Mouse (Mus musculus) stomach, embryonic 16.5 days (tissue): ENCODE data around the gene Zfp57. TPM values are rescaled to one million over a fixed set of nuclear protein-coding genes. Genes with fewer than 3 reads are reported as not detected.
"Not testable (repeated sequence)": the region's sequence is repeated elsewhere in the genome, so short reads cannot be mapped to it uniquely, and the experiment has no call there.

Experiments used
- ATAC-seq: fragments of 200-750 bp; cut with Nextera tagmentation; 2 replicates; pipeline ENCODE4 v1.8.0; 2017; ENCODE audit warnings: moderate number of reproducible peaks, moderate TSS enrichment; ENCODE audit not compliant: insufficient read depth, low FRiP score
- H3K27ac ChIP-seq: fragments of 300-500 bp; sonication (generic); 2 replicates; pipeline ENCODE4 v1.5.1; 2014; ENCODE audit warnings: low read length
- H3K27me3 ChIP-seq: fragments of 300-500 bp; sonication (generic); 2 replicates; pipeline ENCODE4 v1.6.1; 2014; ENCODE audit warnings: low read length, control low read depth, mixed read lengths; ENCODE audit not compliant: control insufficient read depth, insufficient read depth
- H3K36me3 ChIP-seq: fragments of 300-500 bp; sonication (generic); 2 replicates; pipeline ENCODE4 v1.6.1; 2014; ENCODE audit warnings: low read length; ENCODE audit not compliant: control insufficient read depth, insufficient read depth
- H3K4me1 ChIP-seq: fragments of 300-500 bp; sonication (generic); 2 replicates; pipeline ENCODE4 v1.6.1; 2014; ENCODE audit warnings: low read length, control low read depth, mixed read lengths; ENCODE audit not compliant: control insufficient read depth, insufficient read depth
- H3K4me2 ChIP-seq: fragments of 300-500 bp; sonication (generic); 2 replicates; pipeline ENCODE4 v1.6.1; 2014; ENCODE audit warnings: low read depth, low read length, mixed read lengths
- H3K4me3 ChIP-seq: fragments of 300-500 bp; sonication (generic); replicated peaks from 2 replicates; pipeline ENCODE4 v1.5.1; 2014; ENCODE audit warnings: mild to moderate bottlenecking, low read length
- H3K9ac ChIP-seq: fragments of 300-500 bp; sonication (generic); 2 replicates; pipeline ENCODE4 v1.6.1; 2014; ENCODE audit warnings: low read length
- H3K9me3 ChIP-seq: fragments of 300-500 bp; sonication (generic); replicated peaks from 2 replicates; pipeline ENCODE4 v1.6.1; 2016; ENCODE audit warnings: low read length, control low read depth; ENCODE audit not compliant: control insufficient read depth
- WGBS: fragments of 180-500 bp; shearing (Covaris S2); extraction: QIAGEN DNeasy Blood & Tissue Kit; methylation state at CpG from one replicate; pipeline ENCODE4 v1.1.7; 2014; 5-methylcytosine and 5-hydroxymethylcytosine counted together
- polyA plus RNA-seq: library from polyadenylated mRNA; unstranded; fragments of >200 nt; fragmentation: Nextera tagmentation; extraction: Ambion mirVana; gene quantifications from 2 replicates; pipeline ENCODE4 v1.2.1, GENCODE M21; 2015

The Zfp57 gene
- polyA plus RNA-seq, 1 experiment from 2014 or later: 50.3 TPM

DNA sequence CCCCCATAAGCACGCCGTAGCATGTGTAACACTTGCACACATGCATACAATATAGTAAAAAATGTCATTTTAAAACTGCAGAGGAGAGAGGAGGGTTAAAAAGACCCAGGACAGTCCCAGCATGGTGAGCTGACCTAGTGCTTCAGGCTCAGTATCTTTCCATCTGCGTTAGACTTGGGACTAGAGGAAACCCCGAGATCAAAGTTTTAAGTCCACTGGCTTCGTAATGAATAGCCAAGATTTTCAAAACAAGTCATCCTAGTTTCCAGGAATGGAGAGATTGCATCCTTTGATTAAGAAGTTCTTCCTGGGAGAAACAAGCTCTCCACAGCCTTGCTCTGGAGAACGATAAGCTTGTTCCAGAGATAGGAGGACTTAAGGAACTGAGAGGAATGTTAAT lies 7.2 kb downstream of the Zfp57 start:
- no peak for ATAC-seq
- no peaks in the 10 kb centered on the region for H3K27me3 ChIP-seq
- no peak overlapping the region for H3K9ac ChIP-seq
- no peaks in the 10 kb centered on the region for H3K9me3 ChIP-seq
- H3K36me3 ChIP-seq: 0 out of 2 replicates have a peak, but pooled peaks cover 4% of the 10 kb centered on the region
- no peak overlapping the region for H3K4me2 ChIP-seq
- WGBS: 86% methylated on average over 6 of the region's 6 CpGs
- H3K4me3 ChIP-seq: no peak overlapping the region
- H3K4me1 ChIP-seq: no peaks in the 10 kb centered on the region
- H3K27ac ChIP-seq: no peak overlapping the region

DNA sequence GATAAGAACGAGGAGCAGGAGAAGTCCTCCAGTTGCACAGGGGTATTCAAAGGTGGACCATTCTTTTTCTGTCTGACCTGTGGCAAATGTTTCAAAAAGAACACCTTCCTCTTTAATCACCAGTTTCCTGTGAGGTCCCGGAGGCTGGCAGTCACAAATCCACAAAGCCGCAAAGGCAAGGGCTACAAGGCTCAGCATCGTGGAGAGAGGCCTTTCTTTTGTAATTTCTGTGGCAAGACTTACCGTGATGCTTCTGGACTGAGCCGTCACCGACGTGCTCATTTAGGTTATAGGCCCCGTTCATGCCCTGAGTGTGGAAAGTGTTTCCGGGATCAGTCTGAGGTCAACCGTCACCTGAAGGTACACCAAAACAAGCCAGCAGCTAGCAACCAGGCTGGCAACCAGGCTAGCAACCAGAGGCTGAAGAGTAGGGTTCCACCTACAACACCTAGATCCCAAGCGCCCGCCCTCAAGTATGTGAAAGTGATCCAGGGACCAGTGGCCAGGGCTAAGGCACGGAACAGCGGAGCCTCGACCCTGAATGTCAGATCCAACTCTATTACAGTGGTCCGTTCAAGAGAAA lies 8.6 kb downstream of the Zfp57 start:
- H3K36me3 ChIP-seq: 0 out of 2 replicates have a peak, but pooled peaks cover 4% of the 10 kb centered on the region
- H3K9me3 ChIP-seq: no peaks in the 10 kb centered on the region
- H3K4me2 ChIP-seq: no peak overlapping the region
- no peak overlapping the region for H3K4me3 ChIP-seq
- ATAC-seq: no peak
- H3K9ac ChIP-seq: no peak overlapping the region
- no peak overlapping the region for H3K27ac ChIP-seq
- 87% methylated on average over 17 of the region's 17 CpGs for WGBS
- no peaks in the 10 kb centered on the region for H3K27me3 ChIP-seq
- no peaks in the 10 kb centered on the region for H3K4me1 ChIP-seq

DNA sequence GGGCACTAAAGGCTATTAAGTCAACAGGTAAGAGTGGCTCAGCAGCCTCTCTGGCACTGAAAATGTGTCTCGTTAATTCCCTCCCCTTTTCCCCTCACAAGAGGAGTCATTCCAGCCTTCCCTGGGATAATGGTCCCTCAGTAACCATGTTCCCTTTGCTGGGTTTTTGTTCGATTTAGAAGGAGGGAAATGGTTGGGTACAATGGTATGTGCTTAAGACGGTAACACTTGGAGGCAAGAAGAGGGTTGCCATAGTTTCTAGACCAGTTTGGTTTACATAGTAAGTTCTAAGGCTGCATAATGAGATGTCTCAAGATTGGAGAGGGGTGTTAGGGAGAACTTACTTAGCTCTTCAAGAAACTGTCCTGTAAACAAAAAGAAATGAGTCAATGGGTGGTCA lies 10.8 kb downstream of the Zfp57 start:
- H3K9me3 ChIP-seq: no peaks in the 10 kb centered on the region
- no peak overlapping the region for H3K4me3 ChIP-seq
- H3K27ac ChIP-seq: no peak overlapping the region
- H3K9ac ChIP-seq: no peak overlapping the region
- H3K36me3 ChIP-seq: 0 out of 2 replicates have a peak, but pooled peaks cover 4% of the 10 kb centered on the region
- no peaks in the 10 kb centered on the region for H3K27me3 ChIP-seq
- ATAC-seq: no peak
- no peaks in the 10 kb centered on the region for H3K4me1 ChIP-seq
- H3K4me2 ChIP-seq: no peak overlapping the region
- WGBS: 87% methylated on average over 3 of the region's 3 CpGs

DNA sequence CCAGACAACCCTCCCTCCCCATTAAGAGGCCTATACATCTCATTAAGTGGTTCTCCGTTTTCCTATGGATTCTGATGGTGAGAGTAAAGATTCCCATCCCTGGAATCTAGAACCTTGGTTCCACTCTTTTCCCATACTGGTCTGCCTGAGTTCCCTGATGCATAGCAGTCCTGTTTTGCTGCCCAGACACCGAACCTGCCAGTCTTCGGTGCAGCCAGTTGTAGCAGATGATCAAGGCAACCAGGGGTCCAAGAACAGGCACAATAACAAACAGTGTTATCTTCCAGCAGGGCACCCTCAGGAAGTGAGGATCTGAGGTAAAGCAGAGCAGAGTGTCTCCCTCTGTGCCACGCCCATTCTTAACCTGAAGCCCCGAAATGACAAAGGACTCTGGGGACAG lies 11.2 kb downstream of the Zfp57 start:
- Histone ChIP-seq H3K9ac (no peak overlapping the region), H3K36me3 (0 out of 2 replicates have a peak, but pooled peaks cover 4% of the 10 kb centered on the region), H3K4me3 (no peak overlapping the region), H3K4me1 (no peaks in the 10 kb centered on the region), H3K4me2 (no peak overlapping the region), H3K27ac (no peak overlapping the region), H3K9me3 (no peaks in the 10 kb centered on the region), H3K27me3 (no peaks in the 10 kb centered on the region)
- WGBS: 61% methylated on average over 5 of the region's 5 CpGs
- ATAC-seq: no peak

DNA sequence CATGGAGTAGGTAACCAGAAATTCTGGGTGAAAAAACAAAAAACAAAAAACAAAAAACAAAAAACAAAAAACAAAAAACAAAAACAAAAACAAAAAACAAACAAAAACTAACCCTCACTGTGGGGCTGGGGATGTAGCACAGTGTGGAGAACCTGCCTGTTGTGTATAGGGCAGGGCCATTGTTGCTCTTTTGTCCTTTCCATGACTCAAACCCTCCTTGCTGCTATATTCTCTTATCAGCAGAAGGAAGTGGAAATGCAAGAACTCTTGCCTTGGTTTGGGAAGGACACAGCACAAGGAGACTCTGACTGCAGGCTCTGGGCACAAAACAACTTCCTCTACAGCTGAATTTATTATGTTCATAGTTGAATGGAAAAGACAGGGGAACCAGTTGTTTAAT lies 15.4 kb downstream of the Zfp57 start:
- ATAC-seq: no peak; the same call in 1 of the 2 replicates
- H3K4me1 ChIP-seq: no peaks in the 10 kb centered on the region
- H3K36me3 ChIP-seq: no peaks in the 10 kb centered on the region
- no peaks in the 10 kb centered on the region for H3K9me3 ChIP-seq
- no peak overlapping the region for H3K4me2 ChIP-seq
- no peaks in the 10 kb centered on the region for H3K27me3 ChIP-seq
- H3K9ac ChIP-seq: no peak overlapping the region
- peak overlapping the region; percentile 41; the same call in 1 of the 2 replicates for H3K27ac ChIP-seq
- H3K4me3 ChIP-seq: no peak overlapping the region

DNA sequence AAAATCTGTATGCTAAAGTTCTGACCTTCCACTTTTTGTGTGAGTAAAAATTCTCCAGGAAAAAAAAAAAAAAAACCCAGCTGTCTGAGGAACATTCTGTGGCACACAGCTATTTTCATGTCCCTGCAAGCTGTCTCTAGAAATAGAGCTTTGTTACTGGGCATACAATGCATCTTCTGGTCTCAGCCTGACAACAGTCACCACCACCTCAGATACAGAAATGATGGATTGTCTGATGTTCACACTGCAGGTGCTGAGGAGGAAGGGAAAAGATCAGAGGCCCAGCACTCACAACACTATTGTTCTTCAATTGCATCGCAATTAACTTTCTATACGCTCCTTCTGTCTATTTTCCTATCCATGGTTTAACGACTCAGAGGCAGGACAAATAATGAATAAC lies 17.4 kb downstream of the Zfp57 start:
- Histone ChIP-seq H3K9ac (no peak overlapping the region), H3K36me3 (no peaks in the 10 kb centered on the region), H3K4me3 (no peak overlapping the region), H3K9me3 (no peaks in the 10 kb centered on the region), H3K27me3 (no peaks in the 10 kb centered on the region), H3K4me2 (no peak overlapping the region), H3K27ac (no peak overlapping the region), H3K4me1 (no peaks in the 10 kb centered on the region)
- ATAC-seq: no peak
- WGBS: 69% methylated on average over 3 of the region's 3 CpGs

DNA sequence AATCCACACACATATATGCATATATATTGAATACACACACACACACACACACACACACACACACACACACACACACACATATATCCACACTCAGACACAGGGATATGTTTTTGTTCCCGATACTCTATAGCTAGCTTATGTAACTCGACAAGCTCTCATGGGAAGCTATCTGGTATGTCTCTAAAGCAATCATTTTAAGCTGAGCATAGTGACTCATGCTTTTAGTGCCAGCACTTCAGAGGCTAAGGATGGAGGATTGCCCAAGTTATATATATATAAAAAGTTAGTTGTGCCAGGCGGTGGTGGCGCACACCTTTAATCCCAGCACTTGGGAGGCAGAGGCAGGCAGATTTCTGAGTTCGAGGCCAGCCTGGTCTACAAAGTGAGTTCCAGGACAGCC lies 18.3 kb downstream of the Zfp57 start:
- 91% methylated on average over 5 of the region's 5 CpGs for WGBS
- H3K9me3 ChIP-seq, H3K4me2 ChIP-seq, H3K4me3 ChIP-seq, H3K27me3 ChIP-seq, H3K9ac ChIP-seq, H3K4me1 ChIP-seq, H3K27ac ChIP-seq, ATAC-seq, H3K36me3 ChIP-seq: not testable (repeated sequence)

DNA sequence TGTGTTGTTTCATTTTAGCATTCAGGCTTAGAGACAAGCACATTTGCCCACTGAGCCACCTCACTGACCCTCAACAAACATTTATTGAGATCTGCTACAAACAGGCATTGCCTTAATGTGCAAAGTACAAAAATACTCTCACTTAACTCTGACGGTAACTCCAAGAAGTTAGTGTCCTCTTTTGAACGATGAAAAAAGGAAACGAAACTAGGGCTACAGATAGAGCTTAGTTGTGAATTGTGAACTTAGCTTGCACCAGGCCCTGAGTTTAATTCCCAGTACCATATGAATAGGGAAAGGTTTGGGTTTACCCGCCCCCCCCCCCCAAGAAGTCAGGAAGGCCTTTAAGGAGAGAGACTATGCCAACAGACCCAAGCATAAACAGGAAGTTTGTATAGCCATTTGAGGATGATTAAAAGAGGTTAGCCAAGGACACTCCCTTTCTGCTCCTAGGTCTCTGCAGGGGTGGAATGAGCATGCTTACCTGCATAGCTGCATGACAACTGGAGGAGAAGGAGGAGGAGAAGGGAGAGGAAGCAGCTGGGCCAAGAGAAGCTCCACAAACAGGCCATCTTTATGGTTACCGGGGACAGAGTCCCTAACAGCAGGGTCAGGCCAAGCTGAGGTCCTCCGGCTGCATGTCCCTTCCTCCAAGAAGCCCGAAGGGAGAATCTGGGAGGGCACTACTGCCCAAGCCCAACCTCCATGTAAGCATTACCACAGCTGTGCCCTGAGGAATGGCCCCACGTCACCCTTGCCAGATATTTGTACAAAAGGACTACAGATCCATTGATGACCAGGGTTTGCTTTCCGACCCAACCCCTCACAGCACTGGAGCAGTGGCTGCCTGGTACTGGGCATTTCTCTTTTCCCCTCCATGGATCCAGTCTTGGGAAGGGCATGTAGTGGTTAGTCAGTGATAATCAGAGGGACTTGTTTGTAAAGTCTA lies 21.9 kb downstream of the Zfp57 start, which contains the start of gene Mog:
TSS of gene Mog (minus strand) at position 771 of the 949 bp plus-strand sequence.
- Histone ChIP-seq H3K4me1 (no peaks in the 10 kb centered on the region), H3K9ac (no peak within 1 kb of the TSS), H3K4me3 (no peak within 1 kb of the TSS), H3K27ac (no peak within 1 kb of the TSS), H3K36me3 (no peaks in the 10 kb centered on the region), H3K27me3 (no peaks in the 10 kb centered on the region), H3K9me3 (no peaks in the 10 kb centered on the region), H3K4me2 (no peak within 1 kb of the TSS)
- 68% methylated on average over 9 of the region's 9 CpGs for WGBS
- ATAC-seq: no peak

DNA sequence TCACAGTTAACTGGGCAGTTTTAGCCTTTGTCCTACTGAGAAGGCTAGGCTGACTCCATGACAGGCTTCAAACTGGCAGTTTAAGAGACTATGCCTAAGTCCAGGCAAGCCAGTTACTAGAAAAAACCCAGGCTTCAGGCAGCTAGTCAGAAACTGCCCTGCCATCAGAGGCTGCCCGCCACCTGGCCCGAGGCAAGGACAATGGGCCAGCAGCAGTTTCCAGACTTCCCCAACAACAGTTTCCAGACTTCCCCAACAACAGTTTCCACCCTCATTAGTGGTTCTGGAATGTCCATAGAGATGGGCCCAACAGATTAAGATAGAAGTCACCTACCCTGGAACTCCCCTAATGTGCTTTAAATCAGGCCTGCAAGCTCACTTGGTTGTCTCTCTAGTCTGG lies 25.5 kb downstream of the Zfp57 start:
- Histone ChIP-seq H3K27ac (no peak overlapping the region), H3K4me1 (no peaks in the 10 kb centered on the region), H3K27me3 (no peaks in the 10 kb centered on the region), H3K9me3 (no peaks in the 10 kb centered on the region), H3K36me3 (no peaks in the 10 kb centered on the region), H3K9ac (no peak overlapping the region), H3K4me2 (no peak overlapping the region), H3K4me3 (no peak overlapping the region)
- whole genome bisulfite sequencing: 88% methylated on average over 2 of the region's 2 CpGs
- no peak for ATAC-seq
